Mouse (Mus musculus): ENCODE measurements at regions not wholly inside any gene's neighbourhood (a gene's known extent, or its start where the extent isn't known, plus 50 kb on each side); places are given as distances from the start of the nearest gene placed in this dataset.

DNA sequence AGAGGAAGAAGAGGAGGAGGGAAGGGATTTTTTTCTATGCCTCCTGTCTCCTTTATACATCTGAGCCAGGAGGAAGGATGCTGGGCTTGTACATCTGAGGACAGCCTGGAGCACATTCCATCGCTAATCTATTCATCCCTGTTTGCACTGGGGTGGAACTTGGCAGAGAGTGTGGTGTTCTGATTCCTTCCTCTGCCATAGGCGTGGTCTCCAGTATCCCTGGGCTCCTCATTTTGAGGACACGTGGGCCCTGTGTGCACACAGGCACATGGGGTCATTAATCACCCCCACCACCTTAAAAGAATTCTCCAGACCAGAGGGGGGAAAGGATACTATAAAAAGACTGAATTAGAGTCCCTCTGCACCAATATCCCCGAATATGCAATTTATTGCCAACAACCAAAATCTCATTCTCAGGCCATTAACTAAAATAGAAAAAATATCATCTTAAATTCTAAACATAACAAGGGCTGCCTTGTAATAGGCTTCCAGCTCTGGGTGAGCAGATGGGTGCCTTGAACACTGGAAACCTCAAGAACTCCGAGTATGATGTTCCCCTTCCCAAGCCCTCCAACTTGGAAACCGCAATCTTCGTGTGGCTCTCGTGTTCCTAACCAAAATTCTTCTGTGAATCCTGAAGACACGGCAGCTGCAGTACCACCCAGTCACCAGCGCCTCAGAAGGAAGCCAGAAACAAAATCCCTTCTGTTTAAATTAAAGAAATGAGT, 254.7 kb downstream of the Cxcl12 start:
- no peak for DNase-seq (ENCODE audit: low spot score)

DNA sequence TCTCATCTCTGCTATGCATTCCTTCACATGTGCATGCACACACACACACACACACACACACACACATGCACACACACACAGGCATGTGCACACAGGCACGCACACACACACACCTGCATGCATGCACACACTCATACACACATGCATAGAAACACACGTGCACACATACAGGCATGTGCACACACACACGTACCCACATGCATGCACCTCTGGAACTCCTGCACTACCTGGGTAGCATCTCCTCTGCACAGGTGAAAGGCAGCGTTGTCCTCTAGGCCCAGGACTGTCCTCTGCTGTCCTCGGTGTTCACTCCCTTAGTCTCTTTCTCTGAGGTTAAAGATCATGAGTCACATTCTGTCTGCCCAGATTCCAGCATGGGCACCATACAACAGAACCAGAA, 258.0 kb downstream of the Cxcl12 start:
- no peak for DNase-seq (ENCODE audit: low spot score)

DNA sequence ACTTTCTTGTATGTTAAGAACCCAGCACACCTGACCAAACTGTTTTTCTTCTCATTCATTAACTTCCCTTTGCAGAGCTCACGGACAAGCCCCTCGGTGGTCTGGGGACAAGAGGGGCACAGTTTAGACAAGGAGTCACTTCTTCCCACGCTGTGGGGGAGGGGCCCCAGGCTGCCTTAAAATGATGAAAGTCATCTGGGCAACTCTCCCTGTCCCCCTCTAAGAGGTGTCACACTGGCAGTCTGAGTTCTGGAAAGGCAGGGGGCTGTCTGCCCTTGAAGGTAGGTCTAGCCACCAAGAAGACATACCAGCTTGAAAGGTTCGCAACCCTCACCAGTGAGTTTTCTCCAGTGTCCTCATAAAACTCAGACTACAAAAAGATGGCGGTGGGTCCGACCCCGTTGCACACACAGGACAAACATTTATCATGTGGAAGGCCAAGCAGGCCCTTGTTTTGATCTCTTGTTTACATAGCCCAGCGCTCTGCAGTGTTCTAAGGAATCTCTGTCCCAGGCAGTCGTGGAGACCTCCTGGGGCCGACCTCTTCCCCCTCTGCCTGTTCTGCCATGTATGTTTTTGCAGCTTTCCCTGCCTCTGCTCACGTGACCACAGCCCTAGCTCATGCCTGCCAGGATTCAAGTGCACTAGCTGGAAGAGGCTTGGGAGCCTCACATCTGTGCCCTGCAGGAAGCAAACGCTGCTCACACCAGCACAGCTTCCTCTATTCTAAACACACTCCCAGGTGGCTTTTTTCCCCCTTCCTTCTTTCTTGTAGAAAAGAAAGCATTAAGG, 259.2 kb downstream of the Cxcl12 start:
- peak; percentile 26 for DNase-seq (ENCODE audit: low spot score)

DNA sequence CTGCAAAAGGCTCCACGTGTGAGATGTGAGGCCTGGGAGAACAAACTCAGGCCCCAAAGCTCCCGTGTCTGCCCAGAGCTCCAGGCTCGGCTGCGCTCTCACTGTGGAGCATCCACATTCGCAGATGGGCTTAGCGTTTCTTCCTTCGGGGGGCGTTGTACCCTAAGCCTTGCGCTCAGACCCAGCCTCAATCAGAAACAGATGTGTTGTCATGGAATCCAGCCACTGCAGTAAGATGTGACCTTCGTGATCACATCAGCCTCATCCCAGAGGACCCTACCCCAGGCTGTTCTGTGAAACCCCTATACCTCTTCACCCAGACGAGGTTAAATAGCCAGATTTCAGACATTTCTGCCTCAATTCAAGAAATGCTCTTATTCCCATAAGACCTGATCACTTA, 260.1 kb downstream of the Cxcl12 start:
- no peak for DNase-seq (ENCODE audit: low spot score)

DNA sequence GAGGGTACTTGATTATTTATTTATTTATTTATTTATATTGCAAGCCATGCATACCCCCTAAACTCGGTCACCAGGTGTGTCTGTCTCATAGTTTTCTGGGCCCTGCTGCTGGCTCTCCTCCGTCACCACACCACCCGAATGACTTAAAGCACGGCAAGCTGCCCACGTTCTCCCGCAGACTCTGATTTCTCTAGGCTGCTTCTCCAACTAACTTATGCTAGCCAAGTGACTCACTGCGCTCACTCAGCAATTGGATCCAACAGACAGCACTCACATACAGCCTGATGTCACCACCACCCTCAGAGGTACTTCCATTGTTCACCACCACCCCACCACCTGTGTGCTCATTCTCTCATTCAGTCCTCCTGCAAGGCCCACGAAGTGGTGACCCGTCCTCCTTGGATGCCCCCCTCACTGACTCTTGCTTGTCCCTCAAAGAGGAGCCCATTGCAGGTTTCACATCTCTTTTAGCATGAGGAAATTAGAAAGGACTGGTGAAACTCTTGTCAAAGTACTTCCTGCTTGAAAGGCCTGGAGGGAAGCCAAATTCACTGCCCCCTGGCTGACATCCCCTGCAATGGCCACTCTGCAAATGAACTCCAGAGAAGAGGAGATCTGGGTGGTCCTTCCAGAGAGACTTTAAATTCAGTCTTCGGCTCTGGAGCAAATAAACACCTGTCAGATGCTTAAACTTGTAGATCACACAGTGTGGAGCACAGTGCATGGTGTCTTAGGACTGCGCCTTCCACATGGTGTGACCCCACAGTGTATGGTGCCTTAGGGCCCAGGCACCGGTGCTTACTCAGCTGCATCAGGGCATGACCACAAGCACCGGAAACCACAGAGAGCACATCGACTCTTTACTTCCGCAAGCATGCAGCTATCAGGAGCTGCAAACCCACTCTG, 262.8 kb downstream of the Cxcl12 start:
- DNase-seq (ENCODE audit: low spot score): peak; percentile 63

DNA sequence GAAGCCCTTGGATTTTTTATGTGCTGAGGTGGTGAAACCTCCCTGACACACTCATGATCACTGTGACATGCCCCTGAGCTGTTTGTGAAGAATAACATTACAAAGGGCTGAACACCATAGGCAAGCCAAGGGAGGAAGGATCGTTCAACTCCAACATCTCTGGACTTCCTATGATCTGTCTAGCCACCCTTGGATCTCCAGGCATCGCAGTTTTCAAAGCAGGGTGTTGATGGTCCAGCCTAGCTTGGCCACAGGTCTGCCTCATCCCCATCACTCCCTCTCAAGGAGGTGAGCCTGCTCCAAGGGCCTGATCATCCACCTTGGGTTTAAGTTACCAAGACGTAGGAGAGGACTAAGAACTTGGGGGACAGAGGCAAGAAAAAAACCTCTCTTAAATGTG, 268.5 kb downstream of the Cxcl12 start:
- DNase-seq (ENCODE audit: low spot score): no peak

DNA sequence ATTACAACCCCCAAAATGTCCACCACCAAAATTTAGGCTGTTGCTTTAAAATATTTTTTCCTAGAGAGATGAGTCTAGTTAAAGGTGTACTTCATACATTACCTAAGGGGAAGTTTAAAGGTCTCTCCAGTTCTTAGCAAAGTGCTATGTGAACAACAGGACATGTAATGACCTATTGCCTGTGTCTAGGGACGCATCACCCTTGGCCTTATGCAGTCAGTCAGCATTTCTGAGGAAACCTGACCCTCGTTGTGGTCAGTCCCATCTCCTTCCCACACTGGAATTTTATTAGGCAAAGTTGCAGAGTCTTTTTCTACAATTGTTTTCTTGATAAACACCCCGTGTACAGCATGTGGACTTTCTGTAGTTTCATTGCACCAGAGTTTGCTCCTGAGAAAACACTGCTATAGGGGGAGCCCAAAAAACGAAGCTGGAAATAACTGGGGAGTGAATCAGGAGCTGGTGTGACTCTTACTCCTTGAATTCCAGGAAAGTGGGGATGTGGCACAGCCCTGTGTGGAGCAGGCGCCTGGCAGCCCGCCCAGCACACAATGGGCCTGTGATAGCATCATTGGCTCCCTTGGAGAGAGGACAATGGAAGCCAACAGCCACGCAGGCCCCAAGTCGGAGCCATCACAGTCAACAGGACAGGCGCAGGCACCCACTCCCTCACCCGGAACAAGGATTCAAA, 269.2 kb downstream of the Cxcl12 start:
- peak; percentile 85 for DNase-seq (ENCODE audit: low spot score)

DNA sequence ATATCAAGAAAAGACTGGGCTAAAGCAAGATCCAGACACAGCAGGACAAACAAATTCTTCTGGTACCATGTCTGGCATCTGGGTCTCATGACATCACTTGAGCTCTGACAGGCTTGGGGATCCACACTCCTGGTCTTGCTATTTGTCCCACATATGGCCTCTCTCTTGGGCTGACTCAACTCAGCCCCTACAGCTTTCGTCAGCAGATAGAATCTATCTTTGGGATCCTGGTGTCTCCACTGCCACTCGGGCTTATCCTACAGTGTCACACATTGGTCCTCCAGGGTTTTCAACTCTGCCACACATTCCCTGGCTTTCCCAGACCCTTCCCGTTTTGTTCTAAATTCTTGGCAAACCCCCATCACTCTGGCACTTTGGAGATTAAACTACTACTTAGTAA, 280.3 kb downstream of the Cxcl12 start:
- DNase-seq (ENCODE audit: low spot score): no peak

DNA sequence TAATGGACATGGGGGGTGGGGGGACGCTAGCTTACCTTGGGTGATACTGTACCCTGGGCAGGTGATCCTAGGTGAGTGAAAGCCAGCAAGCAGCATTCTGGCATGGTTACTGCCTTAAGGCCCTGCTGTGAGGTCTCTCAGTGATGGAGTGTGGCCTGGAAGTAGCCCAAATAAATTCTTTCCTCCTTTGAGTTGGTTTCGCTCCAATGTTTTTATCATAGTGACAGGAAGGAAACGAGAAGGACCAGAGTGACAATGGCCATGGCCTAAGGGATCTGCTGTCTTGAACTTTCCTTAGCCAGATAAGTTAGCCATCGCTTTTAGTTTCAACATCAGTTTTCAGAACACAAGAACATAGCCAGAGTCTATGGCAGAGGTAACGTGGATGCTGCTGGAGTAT, 282.7 kb downstream of the Cxcl12 start:
- no peak for DNase-seq (ENCODE audit: low spot score)

DNA sequence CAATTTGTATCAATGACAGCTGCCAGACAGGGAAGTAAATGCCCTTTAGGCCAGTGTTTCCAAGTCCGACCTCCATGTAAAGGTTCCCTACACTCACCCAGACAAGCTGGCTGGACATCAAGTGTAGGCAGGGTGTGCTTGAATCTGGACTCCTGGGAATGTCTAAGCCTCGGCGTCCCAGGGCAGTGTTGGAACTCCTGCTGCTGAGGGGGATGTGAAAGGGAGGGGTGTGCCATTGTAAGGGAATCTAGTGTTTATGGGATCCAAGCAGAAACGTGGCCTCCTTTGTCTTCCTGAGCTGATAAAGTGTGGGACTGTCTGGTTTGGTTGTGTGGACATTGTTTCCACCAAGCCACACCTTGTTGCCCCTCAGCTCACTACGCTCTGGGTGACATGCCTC, 291.9 kb downstream of the Cxcl12 start:
- DNase-seq (ENCODE audit: low spot score): no peak

DNA sequence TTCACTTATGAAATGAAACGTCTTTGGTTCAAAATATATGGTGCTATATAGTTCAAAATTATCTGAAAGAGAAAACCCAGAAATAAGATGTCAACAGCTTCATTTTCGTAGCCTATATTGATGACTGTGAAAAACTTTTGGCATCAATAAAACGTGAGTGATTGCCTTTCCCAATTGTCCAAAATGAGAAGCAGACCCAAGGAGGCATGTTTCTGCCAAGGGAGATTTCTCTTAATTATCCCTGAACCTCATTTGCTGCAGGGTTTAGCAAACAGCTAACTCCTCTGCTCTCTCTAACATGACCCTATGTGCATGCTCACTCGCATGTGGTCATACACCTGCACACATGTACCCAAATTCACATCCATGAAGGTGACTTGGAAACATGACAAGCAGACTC, 296.8 kb downstream of the Cxcl12 start:
- DNase-seq (ENCODE audit: low spot score): no peak

DNA sequence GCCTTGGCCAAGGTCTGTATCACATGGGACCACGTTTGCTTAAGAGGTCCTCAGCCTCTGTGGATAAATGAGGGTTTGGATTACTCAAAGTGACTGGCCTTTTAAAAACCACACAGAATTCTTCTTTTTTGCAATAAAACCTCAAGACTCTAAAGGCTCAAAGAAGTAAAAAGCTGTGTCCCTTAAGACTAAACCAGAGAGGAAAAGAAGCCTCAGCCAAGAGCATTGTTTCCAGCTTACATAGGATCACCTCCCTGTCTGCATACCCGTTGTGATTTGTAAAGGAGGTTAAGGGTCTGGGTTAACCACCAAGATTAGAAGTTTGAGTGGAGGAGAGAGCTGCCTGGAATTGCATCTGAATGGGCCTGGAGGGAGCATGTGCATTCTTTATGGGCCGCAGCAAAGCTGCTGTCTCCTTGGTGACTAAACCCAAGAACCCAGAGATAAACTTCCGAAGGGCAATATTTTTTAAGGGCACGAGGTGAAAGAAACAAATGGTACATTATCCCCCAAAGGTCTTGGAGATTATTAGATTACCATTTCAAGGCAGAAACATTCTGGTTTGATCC, 297.4 kb downstream of the Cxcl12 start:
- DNase-seq (ENCODE audit: low spot score): no peak

DNA sequence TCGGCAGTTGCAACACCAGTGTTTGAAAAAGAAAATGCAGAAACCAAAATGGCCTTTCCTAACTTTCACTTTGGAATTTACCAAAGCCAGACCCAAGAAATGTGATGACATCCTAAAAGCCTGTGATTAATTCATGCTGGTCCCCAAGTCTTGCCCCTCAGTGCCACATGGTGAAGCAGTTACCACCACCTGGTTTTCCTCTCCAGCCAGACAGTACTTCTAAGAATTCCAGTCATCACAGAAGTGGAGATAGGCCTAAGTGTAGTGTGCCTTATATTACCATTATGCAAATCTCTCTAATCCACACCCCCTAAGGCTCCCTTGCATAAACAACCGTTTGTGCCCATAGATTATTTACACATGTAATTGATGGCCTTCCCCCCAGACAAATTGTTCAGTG, 311.0 kb downstream of the Cxcl12 start:
- no peak for DNase-seq (ENCODE audit: low spot score)

DNA sequence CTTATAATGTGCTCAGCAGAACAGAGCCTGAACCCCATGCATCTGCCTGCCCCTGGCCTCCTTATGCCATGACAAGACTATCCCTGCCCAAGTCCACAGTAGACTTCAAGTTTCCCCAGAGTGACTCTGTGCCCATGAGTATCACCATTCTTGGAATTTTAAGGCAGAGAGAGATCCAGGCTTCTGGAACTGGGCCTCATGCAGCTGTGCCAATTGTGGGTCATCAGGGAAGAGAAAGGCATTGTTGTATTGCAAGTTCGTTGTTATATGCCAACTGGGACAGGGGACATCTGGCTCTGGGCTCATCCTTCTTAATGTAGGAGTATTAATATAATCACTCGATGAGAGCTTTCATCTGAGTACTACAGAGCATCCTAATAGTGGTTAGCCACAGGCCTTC, 312.1 kb downstream of the Cxcl12 start:
- DNase-seq (ENCODE audit: low spot score): no peak

DNA sequence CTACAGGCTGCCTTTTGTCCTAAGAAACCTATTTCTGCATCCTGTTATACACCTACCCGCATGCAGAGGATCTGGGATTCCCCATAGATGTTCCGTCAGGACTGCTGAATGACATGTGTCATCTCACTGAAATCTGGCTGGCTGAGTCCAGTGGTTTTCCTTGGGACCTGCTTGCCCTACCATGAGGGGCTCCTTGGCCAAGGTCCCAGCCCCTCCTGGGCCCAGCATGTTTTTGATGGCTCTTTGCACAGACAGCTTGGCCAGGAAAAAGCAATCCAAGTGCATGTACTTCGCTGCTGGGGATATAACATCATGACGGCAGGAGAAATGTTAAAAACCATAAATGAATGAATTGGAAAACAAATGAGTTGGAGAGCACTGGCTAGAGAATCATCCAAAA, 320.8 kb downstream of the Cxcl12 start:
- DNase-seq (ENCODE audit: low spot score): no peak

DNA sequence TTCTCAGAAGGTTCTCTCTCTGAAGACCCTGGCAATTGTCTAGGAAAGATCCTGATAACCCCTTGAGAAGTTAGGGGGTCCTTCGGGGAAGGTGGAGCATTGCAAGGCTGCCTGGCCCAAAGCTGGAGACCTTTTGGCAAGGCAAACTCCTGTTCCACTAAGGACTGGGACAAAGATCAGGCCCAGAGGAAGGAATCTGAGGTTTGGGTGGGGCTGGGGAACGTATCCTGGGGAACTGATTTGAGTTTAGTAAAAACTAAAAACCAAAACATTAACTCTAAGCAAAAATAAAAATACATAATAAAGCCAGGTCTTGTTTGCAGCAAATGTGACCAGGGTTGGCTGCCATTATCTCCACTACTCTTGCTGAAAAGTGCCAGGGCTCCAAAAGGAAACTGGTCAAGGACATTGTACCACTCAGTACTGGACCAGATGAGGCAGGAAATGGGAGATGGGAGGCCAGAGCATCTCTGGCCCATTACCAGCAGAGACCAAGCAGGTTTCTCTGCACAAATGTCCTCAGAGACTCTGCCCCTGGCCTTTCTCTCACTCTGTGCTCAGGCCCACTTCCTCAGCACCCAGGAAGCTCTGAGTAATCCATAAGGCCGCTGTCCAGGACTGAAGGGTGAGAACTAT, 321.5 kb downstream of the Cxcl12 start:
- peak; percentile 58 for DNase-seq (ENCODE audit: low spot score)

DNA sequence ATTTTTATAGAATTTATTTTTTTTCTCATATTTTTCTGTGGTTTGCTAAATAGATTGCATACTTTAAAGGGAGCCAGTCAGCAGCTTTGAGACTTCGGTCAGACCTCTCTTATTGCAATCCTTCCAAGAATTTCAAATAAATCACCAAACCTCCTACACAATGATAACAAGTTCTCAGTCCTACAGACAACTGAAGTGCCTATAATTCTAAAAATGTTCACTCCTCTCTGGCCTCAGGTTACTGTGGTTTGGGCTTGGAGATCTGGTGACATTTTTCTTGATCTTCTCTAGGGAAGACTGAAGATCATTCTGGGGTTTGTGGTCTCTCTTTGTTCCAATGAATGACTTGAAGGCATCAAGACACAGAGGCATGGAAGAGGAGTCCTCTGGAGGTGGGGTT, 326.6 kb downstream of the Cxcl12 start:
- no peak for DNase-seq (ENCODE audit: low spot score)

DNA sequence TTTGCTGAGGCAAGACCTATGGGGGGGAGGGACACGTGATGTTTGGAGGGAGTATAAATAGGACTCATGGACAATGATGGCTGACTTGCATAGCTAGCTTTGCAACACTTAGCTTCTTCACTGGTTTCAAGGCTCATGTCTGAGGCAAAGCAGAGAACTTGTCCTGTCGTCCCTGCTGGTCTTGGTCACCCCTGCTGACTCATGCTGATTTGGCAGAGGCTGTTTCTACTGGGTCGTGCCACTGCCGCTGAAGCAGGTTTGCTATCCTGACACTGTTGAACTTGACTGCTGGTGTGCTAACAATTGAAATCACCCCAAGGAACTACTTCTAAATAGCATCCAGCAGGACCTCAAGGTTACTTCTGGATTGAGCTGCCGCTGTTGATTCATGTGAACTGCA, 329.0 kb downstream of the Cxcl12 start:
- DNase-seq (ENCODE audit: low spot score): no peak

DNA sequence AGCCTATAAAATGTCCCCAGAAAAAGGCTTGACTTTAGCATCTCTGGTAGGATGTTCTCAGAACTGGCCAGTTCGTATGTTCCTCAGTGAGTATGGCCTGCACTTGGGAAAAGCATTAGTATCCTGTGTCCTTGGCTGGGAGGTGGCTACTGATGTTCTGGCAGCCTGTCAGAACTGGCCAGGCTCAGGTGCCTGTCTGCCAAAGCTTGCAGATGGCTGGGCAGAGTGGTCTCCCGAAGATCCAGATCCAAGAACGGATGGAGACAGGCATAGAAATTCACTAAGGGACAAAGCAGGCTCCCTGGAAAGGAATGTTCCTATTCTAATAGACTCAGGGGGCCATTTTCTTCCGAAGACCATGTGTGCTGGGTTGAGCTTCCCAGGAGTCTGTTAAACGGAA, 329.6 kb downstream of the Cxcl12 start:
- DNase-seq (ENCODE audit: low spot score): no peak

DNA sequence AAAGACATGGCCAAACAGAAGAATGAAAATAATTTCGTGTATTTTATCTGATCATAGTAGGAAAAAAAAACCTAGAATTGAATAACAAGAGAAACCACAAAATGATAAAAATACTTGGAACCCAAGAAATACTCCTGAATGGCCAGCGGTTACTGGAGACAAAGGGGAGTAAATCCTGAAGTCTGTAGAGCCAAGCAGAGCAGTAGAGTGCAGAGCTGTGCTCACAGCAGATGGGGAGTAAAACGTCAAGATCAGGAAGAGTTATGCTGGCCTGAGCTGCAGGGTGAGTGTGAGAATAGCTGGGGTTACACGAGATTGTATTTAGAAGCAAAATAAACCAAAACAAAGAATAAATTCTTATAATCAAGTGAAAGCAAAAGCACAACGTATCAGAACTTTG, 334.0 kb downstream of the Cxcl12 start:
- no peak for DNase-seq (ENCODE audit: low spot score)

DNA sequence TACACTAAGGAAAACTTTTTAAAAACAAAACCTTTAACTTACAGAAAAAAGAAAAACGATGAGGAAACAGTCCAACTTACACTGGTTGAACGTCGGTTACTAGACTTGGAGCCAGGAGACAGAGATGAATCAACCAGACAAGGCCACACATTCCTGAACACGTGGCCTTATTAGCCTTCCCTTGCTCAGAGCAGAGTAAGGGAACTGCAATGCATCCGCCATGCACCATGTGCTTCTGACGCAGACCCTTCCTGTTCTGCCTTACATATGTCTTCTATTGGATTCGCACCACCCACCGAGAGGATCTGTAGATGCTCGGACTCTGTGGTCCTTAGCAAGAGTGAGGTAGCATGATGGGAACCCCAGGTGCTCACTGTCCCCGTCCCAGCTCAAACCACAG, 336.2 kb upstream of the Zfp637 start:
- no peak for DNase-seq (ENCODE audit: low spot score)

Measured in heart, adult 8-10 months (tissue).